Mouse (Mus musculus) neural tube, embryonic 15.5 days (tissue): ENCODE measurements around the gene Rap1gds1. TPM values are rescaled to one million over a fixed set of nuclear protein-coding genes. Genes with fewer than 3 reads are reported as not detected.

Source experiments
- ATAC-seq: fragments of 200-750 bp; cut with Nextera tagmentation; 2 replicates; pipeline ENCODE4 v1.8.0; 2017; ENCODE audit warnings: mild to moderate bottlenecking, moderate TSS enrichment, moderate library complexity; ENCODE audit not compliant: low FRiP score
- H3K27ac ChIP-seq: fragments of 300-500 bp; sonication (generic); replicated peaks from 2 replicates; pipeline ENCODE4 v1.5.1; 2015; ENCODE audit warnings: mild to moderate bottlenecking, inconsistent platforms
- H3K27me3 ChIP-seq: fragments of 300-500 bp; sonication (generic); replicated peaks from 2 replicates; pipeline ENCODE4 v1.6.1; 2015; ENCODE audit warnings: inconsistent platforms
- H3K36me3 ChIP-seq: fragments of 300-500 bp; sonication (generic); 2 replicates; pipeline ENCODE4 v1.6.1; 2015; ENCODE audit warnings: inconsistent platforms
- H3K4me1 ChIP-seq: fragments of 300-500 bp; sonication (generic); 2 replicates; pipeline ENCODE4 v1.6.1; 2015; ENCODE audit warnings: inconsistent platforms
- H3K4me2 ChIP-seq: fragments of 300-500 bp; sonication (generic); 2 replicates; pipeline ENCODE4 v1.6.1; 2015; ENCODE audit warnings: inconsistent platforms, mild to moderate bottlenecking, moderate library complexity
- H3K4me3 ChIP-seq: fragments of 300-500 bp; sonication (generic); replicated peaks from 2 replicates; pipeline ENCODE4 v1.5.1; 2015; ENCODE audit warnings: mild to moderate bottlenecking, inconsistent platforms
- H3K9ac ChIP-seq: fragments of 300-500 bp; sonication (generic); replicated peaks from 2 replicates; pipeline ENCODE4 v1.6.1; 2015; ENCODE audit warnings: mild to moderate bottlenecking, inconsistent platforms
- H3K9me3 ChIP-seq: fragments of 300-500 bp; sonication (generic); replicated peaks from 2 replicates; pipeline ENCODE4 v1.6.1; 2016; ENCODE audit warnings: inconsistent platforms
- WGBS: fragments of 180-500 bp; shearing (Covaris S2); methylation state at CpG from one replicate; pipeline ENCODE4 v1.1.7; 2015; ENCODE audit warnings: mixed read lengths; 5-methylcytosine and 5-hydroxymethylcytosine counted together
- polyA plus RNA-seq: library from polyadenylated mRNA; unstranded; fragments of >200 nt; fragmentation: Nextera tagmentation; extraction: Ambion mirVana; gene quantifications from 2 replicates; pipeline ENCODE4 v1.2.1, GENCODE M21; 2015

Gene Rap1gds1
- polyA plus RNA-seq, 1 experiment from 2014 or later: 124 TPM

GRCm38 (mm10) chr3:139083778-139084539, 9.0 kb upstream of the Rap1gds1 start:
- Histone ChIP-seq H3K36me3 (no peaks in the 10 kb centered on the region), H3K4me1 (no peaks in the 10 kb centered on the region), H3K9me3 (no peaks in the 10 kb centered on the region), H3K4me2 (no peak overlapping the region), H3K9ac (no peak overlapping the region), H3K4me3 (no peak overlapping the region), H3K27ac (no peak overlapping the region), H3K27me3 (no peaks in the 10 kb centered on the region)
- no peak for ATAC-seq
- WGBS: 79% methylated on average over 5 of the region's 5 CpGs

GRCm38 (mm10) chr3:139079831-139080230, 4.8 kb upstream of the Rap1gds1 start:
- H3K27me3 ChIP-seq: no peaks in the 10 kb centered on the region
- H3K36me3 ChIP-seq: no peaks in the 10 kb centered on the region
- H3K27ac ChIP-seq: no peak overlapping the region
- H3K9ac ChIP-seq: no peak overlapping the region
- ATAC-seq: no peak
- peaks cover 11% of the 10 kb centered on the region for H3K4me1 ChIP-seq
- H3K4me3 ChIP-seq: no peak overlapping the region
- no peak overlapping the region for H3K4me2 ChIP-seq
- 92% methylated on average over 6 of the region's 6 CpGs for WGBS
- no peaks in the 10 kb centered on the region for H3K9me3 ChIP-seq

- no peak overlapping the region for H3K4me3 ChIP-seq
- no peak overlapping the region for H3K4me2 ChIP-seq
- no peak overlapping the region for H3K27ac ChIP-seq
- no peaks in the 10 kb centered on the region for H3K9me3 ChIP-seq
- 89% methylated on average over 3 of the region's 3 CpGs for WGBS
- no peaks in the 10 kb centered on the region for H3K27me3 ChIP-seq
- peaks cover 14% of the 10 kb centered on the region for H3K4me1 ChIP-seq
- H3K9ac ChIP-seq: no peak overlapping the region
- ATAC-seq: no peak
- no peaks in the 10 kb centered on the region for H3K36me3 ChIP-seq
These were observed 3.0 kb upstream of the Rap1gds1 start for GRCm38 (mm10) chr3:139078010-139078409.

DNA sequence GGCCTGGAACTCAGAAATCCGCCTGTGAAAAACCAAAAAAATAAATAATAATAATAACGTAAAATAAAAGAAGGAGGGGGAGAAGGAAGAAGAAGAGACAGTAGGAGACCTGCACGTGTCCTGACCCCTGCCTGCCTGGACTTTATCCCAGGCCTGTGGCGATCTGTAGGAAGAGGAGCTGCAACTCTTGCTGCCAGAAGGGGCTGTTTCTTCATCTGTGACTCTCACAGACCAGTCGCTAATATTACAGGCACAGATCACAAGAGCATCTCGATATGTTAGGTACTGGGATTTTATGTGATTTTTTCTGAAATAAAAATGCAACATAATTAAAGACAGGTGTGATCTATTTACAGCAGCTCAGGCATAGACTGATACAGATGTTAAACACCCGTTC, 1.1 kb upstream of the Rap1gds1 start:
- no peaks in the 10 kb centered on the region for H3K27me3 ChIP-seq
- peak overlapping the region; percentile 92 for H3K4me3 ChIP-seq
- H3K27ac ChIP-seq: peak overlapping the region; percentile 93; the same call in 1 of the 2 replicates
- no peak; the same call in 1 of the 2 replicates for ATAC-seq
- peak overlapping the region; percentile 89 for H3K4me2 ChIP-seq
- 11% methylated on average over 7 of the region's 7 CpGs for WGBS
- H3K9me3 ChIP-seq: no peaks in the 10 kb centered on the region
- no peaks in the 10 kb centered on the region for H3K36me3 ChIP-seq
- peaks cover 17% of the 10 kb centered on the region for H3K4me1 ChIP-seq
- H3K9ac ChIP-seq: peak overlapping the region; percentile 84; the same call in 1 of the 2 replicates

DNA sequence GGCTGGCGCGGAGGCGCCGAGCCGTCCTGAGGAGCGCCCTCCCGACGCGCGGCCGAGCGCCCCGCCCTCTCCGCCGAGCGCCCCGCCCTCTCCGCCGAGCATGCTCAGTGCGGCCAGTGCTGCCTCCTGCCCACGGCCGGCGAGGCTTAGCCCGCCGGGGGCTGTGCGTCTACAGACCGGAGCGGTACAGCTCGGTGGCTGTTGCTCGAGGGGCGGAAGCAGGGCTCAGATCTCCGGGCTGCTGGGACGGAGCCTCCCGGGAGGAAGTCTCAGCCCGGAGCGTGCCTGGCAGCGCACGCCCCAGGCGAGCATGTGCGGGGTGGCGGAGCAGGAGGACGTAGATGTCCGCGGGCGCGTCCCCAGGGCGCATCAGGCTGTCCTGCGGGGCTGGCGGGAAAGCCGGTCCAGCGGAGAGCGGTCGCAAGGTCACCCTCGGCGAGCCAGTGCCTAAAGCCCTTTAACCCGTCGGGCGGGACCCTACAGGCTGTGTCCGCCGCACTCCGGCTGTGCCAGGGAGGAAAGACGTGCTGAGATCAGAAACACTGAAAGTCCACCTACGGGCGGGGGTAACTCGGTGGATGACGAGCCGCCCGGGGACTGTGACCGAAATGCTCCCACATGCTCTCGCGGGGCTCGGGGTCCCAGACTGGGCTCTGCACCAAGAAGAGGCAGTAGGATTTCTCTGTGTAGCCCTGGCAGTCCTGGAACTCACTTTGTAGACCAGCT, 495 bp upstream of the Rap1gds1 start:
- peaks cover 17% of the 10 kb centered on the region for H3K4me1 ChIP-seq
- WGBS: under 1% methylated on average over 57 of the region's 72 CpGs
- H3K4me3 ChIP-seq: peak overlapping the region; percentile 92
- no peaks in the 10 kb centered on the region for H3K9me3 ChIP-seq
- H3K27me3 ChIP-seq: no peaks in the 10 kb centered on the region
- peak overlapping the region; percentile 84 for H3K9ac ChIP-seq
- peak overlapping the region; percentile 89 for H3K4me2 ChIP-seq
- ATAC-seq: peak; percentile 98
- no peaks in the 10 kb centered on the region for H3K36me3 ChIP-seq
- peak overlapping the region; percentile 93 for H3K27ac ChIP-seq

- 2% methylated on average over 12 of the region's 12 CpGs for WGBS
- Histone ChIP-seq H3K4me1 (peaks cover 26% of the 10 kb centered on the region), H3K27ac (peak overlapping the region; percentile 98), H3K9me3 (no peaks in the 10 kb centered on the region), H3K4me2 (peak overlapping the region; percentile 65), H3K27me3 (no peaks in the 10 kb centered on the region), H3K36me3 (no peaks in the 10 kb centered on the region), H3K9ac (peak overlapping the region; percentile 92), H3K4me3 (peak overlapping the region; percentile 92)
- ATAC-seq: no peak
These were observed 1.1 kb downstream of the Rap1gds1 start for GRCm38 (mm10) chr3:139073801-139074483.

DNA sequence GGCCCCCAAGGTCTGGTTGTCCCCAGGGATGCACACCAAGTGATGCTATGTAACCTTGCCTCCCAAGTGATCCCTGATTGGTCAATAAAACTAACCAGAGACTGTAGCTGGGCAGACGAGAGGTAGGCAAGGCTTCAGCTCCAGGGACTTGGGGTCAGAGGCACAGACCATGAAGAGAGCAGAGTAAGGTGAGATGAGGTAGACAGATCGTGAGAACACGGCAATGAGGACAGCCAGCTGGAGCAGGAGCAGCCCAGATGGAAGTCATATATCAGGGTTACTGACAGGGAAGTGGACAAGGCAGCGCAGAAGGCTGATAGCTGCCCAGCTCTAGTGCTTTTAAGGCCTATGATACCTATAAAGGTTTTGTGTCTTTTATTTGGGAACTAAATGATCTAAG, 5.5 kb downstream of the Rap1gds1 start:
- H3K36me3 ChIP-seq: no peaks in the 10 kb centered on the region
- no peak overlapping the region for H3K4me2 ChIP-seq
- no peak overlapping the region for H3K4me3 ChIP-seq
- no peak overlapping the region for H3K27ac ChIP-seq
- H3K27me3 ChIP-seq: no peaks in the 10 kb centered on the region
- no peaks in the 10 kb centered on the region for H3K9me3 ChIP-seq
- WGBS: 41% methylated on average over 4 of the region's 4 CpGs
- H3K4me1 ChIP-seq: peaks cover 20% of the 10 kb centered on the region
- H3K9ac ChIP-seq: no peak overlapping the region
- no peak for ATAC-seq

GRCm38 (mm10) chr3:139064076-139064475, 10.9 kb downstream of the Rap1gds1 start:
- Histone ChIP-seq H3K27ac (no peak overlapping the region), H3K4me2 (no peak overlapping the region), H3K27me3 (no peaks in the 10 kb centered on the region), H3K4me3 (no peak overlapping the region), H3K36me3 (0 out of 2 replicates have a peak, but pooled peaks cover 6% of the 10 kb centered on the region), H3K4me1 (peaks cover 5% of the 10 kb centered on the region), H3K9ac (no peak overlapping the region), H3K9me3 (no peaks in the 10 kb centered on the region)
- WGBS: 94% methylated on average over 9 of the region's 9 CpGs
- no peak for ATAC-seq

DNA sequence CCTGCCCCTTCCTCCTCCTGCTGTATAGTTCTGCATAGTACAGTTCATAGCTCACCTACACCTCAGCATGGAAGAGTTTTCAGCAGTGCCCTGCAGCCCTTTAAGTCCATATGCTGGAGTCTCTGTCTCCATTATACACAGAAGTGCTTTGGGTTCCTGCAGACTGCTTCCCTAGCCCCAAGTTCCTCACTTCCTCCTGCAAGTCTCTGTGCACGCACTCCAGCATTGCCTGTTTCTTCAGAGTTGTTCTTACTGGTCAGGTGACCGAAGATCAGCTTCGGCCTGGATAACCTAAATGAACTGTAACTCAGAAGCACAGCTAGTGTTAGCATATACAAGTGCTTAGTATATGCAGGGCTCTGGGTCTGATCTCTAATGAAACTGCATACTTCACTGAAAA, 12.9 kb downstream of the Rap1gds1 start:
- no peak overlapping the region for H3K4me3 ChIP-seq
- no peak overlapping the region for H3K4me2 ChIP-seq
- 0 out of 2 replicates have a peak, but pooled peaks cover 6% of the 10 kb centered on the region for H3K36me3 ChIP-seq
- H3K9me3 ChIP-seq: no peaks in the 10 kb centered on the region
- no peak overlapping the region for H3K9ac ChIP-seq
- H3K4me1 ChIP-seq: no peaks in the 10 kb centered on the region
- 95% methylated on average over 3 of the region's 3 CpGs for WGBS
- H3K27ac ChIP-seq: no peak overlapping the region
- ATAC-seq: no peak
- no peaks in the 10 kb centered on the region for H3K27me3 ChIP-seq

- Histone ChIP-seq H3K36me3 (peaks cover 8% of the 10 kb centered on the region; the same call in 1 of the 2 replicates), H3K9ac (no peak overlapping the region), H3K27ac (no peak overlapping the region), H3K27me3 (no peaks in the 10 kb centered on the region), H3K4me2 (no peak overlapping the region), H3K9me3 (no peaks in the 10 kb centered on the region), H3K4me3 (no peak overlapping the region), H3K4me1 (no peaks in the 10 kb centered on the region)
- 90% methylated on average over 12 of the region's 12 CpGs for WGBS
- no peak for ATAC-seq
These were observed 26.0 kb downstream of the Rap1gds1 start for GRCm38 (mm10) chr3:139048701-139049622.

DNA sequence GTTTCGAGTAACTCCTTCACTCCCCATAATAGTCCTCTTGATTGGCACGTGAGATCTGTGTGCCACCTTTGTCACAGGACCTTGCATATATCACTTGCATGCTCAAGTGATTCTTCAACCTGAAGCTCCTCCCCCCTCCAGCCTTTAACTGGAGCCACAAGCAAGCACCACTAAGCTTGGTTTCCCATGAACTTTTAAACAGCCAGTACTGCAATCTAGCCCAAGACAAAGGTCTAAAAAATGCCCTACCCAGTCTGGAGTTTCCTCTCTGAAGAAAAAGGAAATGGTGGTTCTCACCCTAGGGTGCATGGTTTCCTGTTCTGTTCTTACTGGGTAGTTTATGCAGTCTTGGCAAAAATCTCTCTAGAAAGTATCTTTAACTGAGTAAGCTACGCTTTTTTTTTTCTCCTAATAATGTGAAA, 32.6 kb downstream of the Rap1gds1 start:
- H3K4me2 ChIP-seq: no peak overlapping the region
- H3K27me3 ChIP-seq: no peaks in the 10 kb centered on the region
- WGBS: 88% methylated on average over 3 of the region's 3 CpGs
- ATAC-seq: no peak
- no peak overlapping the region for H3K27ac ChIP-seq
- H3K9me3 ChIP-seq: no peaks in the 10 kb centered on the region
- H3K36me3 ChIP-seq: peaks cover 7% of the 10 kb centered on the region; the same call in 1 of the 2 replicates
- no peak overlapping the region for H3K9ac ChIP-seq
- no peak overlapping the region for H3K4me3 ChIP-seq
- no peaks in the 10 kb centered on the region for H3K4me1 ChIP-seq
